Mouse (Mus musculus): ENCODE data around the gene 2210016L21Rik.
A peak's percentile ranks its signal among the peaks of the same experiment; 100 is the strongest.

GRCm38 (mm10) chr5:114902413-114902812 is 39.5 kb upstream of the 2210016L21Rik start:
- TF ChIP-seq POLR2A (IDR thresholded peaks at IDR 0.05; ENCODE audit: insufficient read depth, low read depth, low read length) (no peak), EP300 (IDR thresholded peaks at IDR 0.05; ENCODE audit: insufficient read depth, low read depth, low read length) (no peak), CTCF (IDR thresholded peaks at IDR 0.05) (peak; percentile 83)

All from heart, adult 2 months (tissue).